Mouse (Mus musculus): ENCODE results near the gene Arfgef3.

The Arfgef3 gene

GRCm38 (mm10) chr10:18743286-18744142, at the start of gene Arfgef3:
Arfgef3 (minus strand) TSS chr10:18743949.
- peak; percentile 54 for DNase-seq (ENCODE audit: low spot score)

- DNase-seq (ENCODE audit: low spot score), result no peak
Measured at GRCm38 (mm10) chr10:18790063-18790462, 46.3 kb upstream of the Arfgef3 start.

GRCm38 (mm10) chr10:18788601-18789000, 44.9 kb upstream of the Arfgef3 start:
- DNase-seq (ENCODE audit: low spot score), result no peak

- no peak for DNase-seq (ENCODE audit: low spot score)
Measured at GRCm38 (mm10) chr10:18786693-18787092, 42.9 kb upstream of the Arfgef3 start, which contains the start of gene Gm4922. Gm4922 (minus strand) TSS chr10:18786793.

GRCm38 (mm10) chr10:18777546-18777945, 33.8 kb upstream of the Arfgef3 start:
- no peak for DNase-seq (ENCODE audit: low spot score)

- no peak for DNase-seq (ENCODE audit: low spot score)
Measured at GRCm38 (mm10) chr10:18772537-18773179, 28.9 kb upstream of the Arfgef3 start.

- DNase-seq (ENCODE audit: low spot score), result peak; percentile 23
Measured at GRCm38 (mm10) chr10:18769909-18770308, 26.2 kb upstream of the Arfgef3 start.

- peak; percentile 75 for DNase-seq (ENCODE audit: low spot score)
Measured at GRCm38 (mm10) chr10:18760241-18760640, 16.5 kb upstream of the Arfgef3 start.

- DNase-seq (ENCODE audit: low spot score), result no peak
Measured at GRCm38 (mm10) chr10:18750057-18750456, 6.3 kb upstream of the Arfgef3 start.

GRCm38 (mm10) chr10:18742086-18742485, 1.7 kb downstream of the Arfgef3 start:
- no peak for DNase-seq (ENCODE audit: low spot score)

GRCm38 (mm10) chr10:18741024-18741423, 2.7 kb downstream of the Arfgef3 start:
- no peak for DNase-seq (ENCODE audit: low spot score)

GRCm38 (mm10) chr10:18728548-18728947, 15.2 kb downstream of the Arfgef3 start:
- no peak for DNase-seq (ENCODE audit: low spot score)

- DNase-seq (ENCODE audit: low spot score), result no peak
Measured at GRCm38 (mm10) chr10:18711436-18711835, 32.3 kb downstream of the Arfgef3 start.

- DNase-seq (ENCODE audit: low spot score), result no peak
Measured at GRCm38 (mm10) chr10:18710949-18711348, 32.8 kb downstream of the Arfgef3 start.

GRCm38 (mm10) chr10:18709836-18710235, 33.9 kb downstream of the Arfgef3 start:
- no peak for DNase-seq (ENCODE audit: low spot score)

GRCm38 (mm10) chr10:18708641-18709040, 35.1 kb downstream of the Arfgef3 start:
- no peak for DNase-seq (ENCODE audit: low spot score)

- DNase-seq (ENCODE audit: low spot score), result no peak
Measured at GRCm38 (mm10) chr10:18704393-18705120, 39.2 kb downstream of the Arfgef3 start.

- no peak for DNase-seq (ENCODE audit: low spot score)
Measured at GRCm38 (mm10) chr10:18701517-18701916, 42.2 kb downstream of the Arfgef3 start.

- DNase-seq (ENCODE audit: low spot score), result no peak
Measured at GRCm38 (mm10) chr10:18700117-18700516, 43.6 kb downstream of the Arfgef3 start.

- no peak for DNase-seq (ENCODE audit: low spot score)
Measured at GRCm38 (mm10) chr10:18699151-18699550, 44.6 kb downstream of the Arfgef3 start.

- DNase-seq (ENCODE audit: low spot score), result no peak
Measured at GRCm38 (mm10) chr10:18696461-18696860, 47.3 kb downstream of the Arfgef3 start.

- DNase-seq (ENCODE audit: low spot score), result no peak
Measured at GRCm38 (mm10) chr10:18688234-18688633, 55.5 kb downstream of the Arfgef3 start.

Data from embryo, embryonic 10.5 days (tissue).